Mouse (Mus musculus): ENCODE measurements at regions not wholly inside any gene's neighbourhood (a gene's known extent, or its start where the extent isn't known, plus 50 kb on each side); places are given as distances from the start of the nearest gene placed in this dataset.
A peak's percentile ranks its signal among the peaks of the same experiment; 100 is the strongest.

DNA sequence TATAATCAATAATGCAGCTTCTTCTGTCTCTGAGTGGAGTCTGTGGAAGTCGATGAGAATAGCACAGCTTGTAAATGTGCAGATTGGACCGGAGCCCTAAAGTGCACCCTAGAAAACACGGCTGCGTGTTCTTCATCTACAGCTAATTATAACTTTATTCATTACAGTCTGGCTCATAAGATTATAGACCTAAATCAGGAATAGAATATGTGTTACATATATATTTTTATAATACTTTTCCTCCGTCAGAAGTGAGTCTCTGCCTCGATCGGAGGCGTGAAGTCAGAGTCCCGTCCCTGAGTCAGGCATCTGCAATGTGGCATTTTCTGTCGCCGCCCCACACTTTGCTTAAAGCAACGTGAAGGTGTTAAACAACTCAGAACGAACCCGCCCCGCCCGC is 288.7 kb upstream of the 4930535I16Rik start:
- no peaks in the 10 kb centered on the region for H3K27me3 ChIP-seq (ENCODE audit: control insufficient read depth in 1 of 2, insufficient read depth in 2 of 2, low read length in 2 of 2)
- TF ChIP-seq ZKSCAN1 (IDR thresholded peaks at IDR 0.05; ENCODE audit: low read depth, low read length) = no peak
- H3K27ac ChIP-seq (ENCODE audit: control insufficient read depth, low read depth, low read length) = no peak overlapping the region
- no peak for DNase-seq (ENCODE audit: low read depth, low spot score)
- H3K4me1 ChIP-seq (ENCODE audit: control insufficient read depth in 1 of 2, insufficient read depth in 2 of 2, low read length in 2 of 2) = no peaks in the 10 kb centered on the region
- no peaks in the 10 kb centered on the region for H3K79me2 ChIP-seq (ENCODE audit: control insufficient read depth, insufficient read depth, low read length, poor library complexity)
- H3K4me3 ChIP-seq (ENCODE audit: control insufficient read depth in 1 of 2, insufficient read depth in 1 of 2, low read depth in 2 of 2, low read length in 2 of 2) = no peak overlapping the region
- no peaks in the 10 kb centered on the region for H3K36me3 ChIP-seq (ENCODE audit: control insufficient read depth in 1 of 2, insufficient read depth in 2 of 2, low read length in 2 of 2)
- H3K9ac ChIP-seq (ENCODE audit: control insufficient read depth, low read depth, low read length, poor library complexity, severe bottlenecking) = no peak overlapping the region
- H3K9me3 ChIP-seq (replicated peaks; ENCODE audit: insufficient read depth, low read length) = no peaks in the 10 kb centered on the region

DNA sequence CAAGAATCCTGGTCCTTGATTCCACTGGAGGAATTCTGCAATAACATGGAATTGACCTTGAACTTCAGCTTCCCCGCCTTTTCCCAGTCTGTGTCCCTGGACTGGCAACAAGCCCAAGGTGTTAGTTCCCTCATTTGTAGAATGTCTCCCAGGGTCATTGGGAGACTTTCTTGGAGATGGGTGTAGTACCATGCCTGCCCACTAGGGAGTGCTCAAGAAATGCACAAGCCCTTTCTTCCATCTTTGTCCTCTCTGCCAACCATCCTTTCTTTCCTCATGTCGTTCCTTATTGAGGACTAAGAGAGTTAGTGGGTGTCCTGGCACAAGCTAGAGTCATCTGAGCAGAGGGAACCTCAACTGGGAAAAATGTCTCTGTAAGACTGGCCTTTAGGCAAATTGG is 285.9 kb upstream of the 4930535I16Rik start:
- peak; percentile 11 for DNase-seq (ENCODE audit: low read depth, low spot score)
- Histone ChIP-seq H3K27ac (ENCODE audit: control insufficient read depth, low read depth, low read length) (no peak overlapping the region), H3K4me1 (ENCODE audit: control insufficient read depth in 1 of 2, insufficient read depth in 2 of 2, low read length in 2 of 2) (no peaks in the 10 kb centered on the region), H3K79me2 (ENCODE audit: control insufficient read depth, insufficient read depth, low read length, poor library complexity) (no peaks in the 10 kb centered on the region), H3K36me3 (ENCODE audit: control insufficient read depth in 1 of 2, insufficient read depth in 2 of 2, low read length in 2 of 2) (no peaks in the 10 kb centered on the region), H3K9ac (ENCODE audit: control insufficient read depth, low read depth, low read length, poor library complexity, severe bottlenecking) (no peak overlapping the region), H3K27me3 (ENCODE audit: control insufficient read depth in 1 of 2, insufficient read depth in 2 of 2, low read length in 2 of 2) (no peaks in the 10 kb centered on the region), H3K9me3 (replicated peaks; ENCODE audit: insufficient read depth, low read length) (no peaks in the 10 kb centered on the region), H3K4me3 (ENCODE audit: control insufficient read depth in 1 of 2, insufficient read depth in 1 of 2, low read depth in 2 of 2, low read length in 2 of 2) (no peak overlapping the region)
- no peak for TF ChIP-seq GATA1 (IDR thresholded peaks at IDR 0.05; ENCODE audit: low read depth, low read length)
- TF ChIP-seq MYB (IDR thresholded peaks at IDR 0.05; ENCODE audit: low read depth, low read length) = no peak
- TF ChIP-seq TCF12 (IDR thresholded peaks at IDR 0.05; ENCODE audit: low read depth, low read length) = no peak
- TF ChIP-seq ZNF384 (IDR thresholded peaks at IDR 0.05; ENCODE audit: low read depth, low read length) = no peak
- TF ChIP-seq SMC3 (IDR thresholded peaks at IDR 0.05; ENCODE audit: low read depth, low read length) = peak; percentile 4; the same call in 1 of the 2 replicates
- no peak for TF ChIP-seq CHD2 (IDR thresholded peaks at IDR 0.05; ENCODE audit: low read length)
- TF ChIP-seq KAT2A (conservative IDR thresholded peaks at IDR 0.05; ENCODE audit: low read depth, low read length) = no peak
- TF ChIP-seq RAD21 (IDR thresholded peaks at IDR 0.05; ENCODE audit: low read depth, low read length) = peak; percentile 11
- TF ChIP-seq CTCF (IDR thresholded peaks at IDR 0.05 in 2 of 3, conservative IDR thresholded peaks at IDR 0.05 in 1 of 3; ENCODE audit: control insufficient read depth in 1 of 3, insufficient read depth in 1 of 3, low read depth in 2 of 3, low read length in 3 of 3, poor library complexity in 1 of 3, severe bottlenecking in 1 of 3) = peak; percentile 9 to 50 (median 28); a peak in 4 of 6 replicates
- TF ChIP-seq MAFK (IDR thresholded peaks at IDR 0.05; ENCODE audit: borderline replicate concordance, low read depth, low read length) = no peak

DNA sequence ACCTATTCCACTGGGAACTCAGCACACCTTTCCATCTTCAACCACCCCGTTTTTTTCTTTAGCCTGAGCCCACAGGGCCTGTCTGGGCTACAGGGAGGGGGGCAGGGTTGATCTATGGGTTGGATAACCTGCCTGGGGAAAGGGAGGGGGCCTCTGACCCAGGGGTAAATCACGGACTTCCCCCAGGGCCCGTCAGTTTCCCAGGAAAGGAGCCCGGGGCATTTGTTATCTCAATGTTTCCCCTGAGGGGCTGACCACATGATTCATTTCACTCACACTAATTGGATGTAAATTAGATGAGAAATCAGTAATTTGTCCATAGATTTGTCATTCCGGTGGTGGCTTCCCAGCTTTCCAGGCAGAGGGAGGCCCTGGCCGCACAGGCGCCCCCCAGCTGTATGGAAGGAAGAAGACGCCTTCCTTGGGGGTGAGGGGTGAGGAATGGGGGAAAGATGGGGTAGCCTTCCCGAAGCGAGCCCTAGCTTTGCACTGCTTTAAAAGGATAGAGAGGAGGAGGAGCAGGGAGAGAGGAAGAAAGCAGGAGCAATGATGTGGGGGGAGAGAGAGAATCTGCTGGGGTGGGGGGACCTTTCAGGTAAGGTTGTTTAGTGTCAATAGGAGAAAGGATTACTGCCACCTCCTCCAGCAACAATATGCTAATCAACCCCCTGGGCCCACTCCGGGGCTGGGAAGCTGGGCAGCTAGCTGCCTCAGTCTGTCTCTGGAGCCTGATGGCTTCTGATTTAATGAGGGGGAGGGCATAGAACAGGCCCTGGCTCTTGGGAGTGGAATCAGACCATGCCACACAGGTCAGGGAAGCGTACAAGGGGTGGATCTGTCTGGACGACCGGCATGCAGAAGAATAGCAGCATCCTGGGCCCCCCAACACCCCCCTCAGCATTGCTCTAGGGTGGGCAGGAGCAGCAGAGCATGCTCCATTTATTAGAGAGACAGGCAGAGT is 282.3 kb upstream of the 4930535I16Rik start:
- no peaks in the 10 kb centered on the region for H3K79me2 ChIP-seq (ENCODE audit: control insufficient read depth, insufficient read depth, low read length, poor library complexity)
- H3K4me1 ChIP-seq (ENCODE audit: control insufficient read depth in 1 of 2, insufficient read depth in 2 of 2, low read length in 2 of 2) = no peaks in the 10 kb centered on the region
- no peaks in the 10 kb centered on the region for H3K9me3 ChIP-seq (replicated peaks; ENCODE audit: insufficient read depth, low read length)
- H3K9ac ChIP-seq (ENCODE audit: control insufficient read depth, low read depth, low read length, poor library complexity, severe bottlenecking) = no peak overlapping the region
- H3K36me3 ChIP-seq (ENCODE audit: control insufficient read depth in 1 of 2, insufficient read depth in 2 of 2, low read length in 2 of 2) = no peaks in the 10 kb centered on the region
- no peak for TF ChIP-seq POLR2AphosphoS2 (IDR thresholded peaks at IDR 0.05; ENCODE audit: low read length)
- TF ChIP-seq JUND (IDR thresholded peaks at IDR 0.05; ENCODE audit: low read depth, low read length) = no peak
- TF ChIP-seq USF1 (IDR thresholded peaks at IDR 0.05; ENCODE audit: low read depth, low read length) = no peak
- TF ChIP-seq CHD2 (IDR thresholded peaks at IDR 0.05; ENCODE audit: low read length) = no peak
- no peak for TF ChIP-seq SIN3A (IDR thresholded peaks at IDR 0.05; ENCODE audit: low read length)
- no peak for TF ChIP-seq GABPA (IDR thresholded peaks at IDR 0.05; ENCODE audit: low read depth, low read length)
- TF ChIP-seq TAL1 (IDR thresholded peaks at IDR 0.05; ENCODE audit: low read length) = no peak
- no peak for TF ChIP-seq MYC (IDR thresholded peaks at IDR 0.05; ENCODE audit: low read depth, low read length)
- no peak for TF ChIP-seq RCOR1 (IDR thresholded peaks at IDR 0.05; ENCODE audit: low read depth, low read length)
- no peak for TF ChIP-seq ZC3H11A (IDR thresholded peaks at IDR 0.05; ENCODE audit: low read depth, low read length)
- no peak for TF ChIP-seq POLR2A (IDR thresholded peaks at IDR 0.05; ENCODE audit: control insufficient read depth in 1 of 2, insufficient read depth in 1 of 2, low read depth in 1 of 2, low read length in 2 of 2, poor library complexity in 1 of 2)
- TF ChIP-seq EP300 (IDR thresholded peaks at IDR 0.05; ENCODE audit: low read depth in 1 of 2, low read length in 2 of 2) = no peak
- no peaks in the 10 kb centered on the region for H3K27me3 ChIP-seq (ENCODE audit: control insufficient read depth in 1 of 2, insufficient read depth in 2 of 2, low read length in 2 of 2)
- no peak for DNase-seq (ENCODE audit: low read depth, low spot score)
- H3K27ac ChIP-seq (ENCODE audit: control insufficient read depth, low read depth, low read length) = no peak overlapping the region
- no peak overlapping the region for H3K4me3 ChIP-seq (ENCODE audit: control insufficient read depth in 1 of 2, insufficient read depth in 1 of 2, low read depth in 2 of 2, low read length in 2 of 2)
